Mouse (Mus musculus): Measurements from ENCODE around the gene Prnp. TPM values are rescaled to one million over a fixed set of nuclear protein-coding genes. Genes with fewer than 3 reads are reported as not detected.
A peak's percentile ranks its signal among the peaks of the same experiment; 100 is the strongest.

Gene Prnp
- polyA plus RNA-seq, 1 experiment from 2014 or later, result 50.3 TPM

GRCm38 (mm10) chr2:131881766-131882165 is 28.0 kb upstream of the Prnp start:
- Histone ChIP-seq H3K27ac (replicated peaks; ENCODE audit: low read depth, low read length) (no peak overlapping the region), H3K4me3 (ENCODE audit: low read depth, low read length) (no peak overlapping the region), H3K4me1 (ENCODE audit: control insufficient read depth, insufficient read depth, low read length) (no peaks in the 10 kb centered on the region), H3K9ac (ENCODE audit: low read depth, low read length) (no peak overlapping the region), H3K27me3 (replicated peaks; ENCODE audit: control insufficient read depth, insufficient read depth, low read length) (no peaks in the 10 kb centered on the region), H3K4me2 (ENCODE audit: low read depth, low read length) (no peak overlapping the region), H3K36me3 (ENCODE audit: control insufficient read depth, insufficient read depth, low read length) (no peaks in the 10 kb centered on the region), H3K9me3 (ENCODE audit: control insufficient read depth, low read length) (no peaks in the 10 kb centered on the region)
- DNase-seq (ENCODE audit: low spot score), result no peak
- no peak for ATAC-seq (ENCODE audit: low read depth)
- WGBS, result 48% methylated on average over 4 of the region's 4 CpGs

- Histone ChIP-seq H3K36me3 (ENCODE audit: control insufficient read depth, insufficient read depth, low read length) (no peaks in the 10 kb centered on the region), H3K4me3 (ENCODE audit: low read depth, low read length) (no peak overlapping the region), H3K27ac (replicated peaks; ENCODE audit: low read depth, low read length) (no peak overlapping the region), H3K27me3 (replicated peaks; ENCODE audit: control insufficient read depth, insufficient read depth, low read length) (no peaks in the 10 kb centered on the region), H3K4me1 (ENCODE audit: control insufficient read depth, insufficient read depth, low read length) (no peaks in the 10 kb centered on the region), H3K4me2 (ENCODE audit: low read depth, low read length) (no peak overlapping the region), H3K9me3 (ENCODE audit: control insufficient read depth, low read length) (no peaks in the 10 kb centered on the region), H3K9ac (ENCODE audit: low read depth, low read length) (no peak overlapping the region)
- 76% methylated on average over 2 of the region's 2 CpGs for WGBS
- no peak for ATAC-seq (ENCODE audit: low read depth)
- peak; percentile 16 for DNase-seq (ENCODE audit: low spot score)
Observed at GRCm38 (mm10) chr2:131883136-131883535, 26.6 kb upstream of the Prnp start.

- WGBS, result 79% methylated on average over 6 of the region's 6 CpGs
- Histone ChIP-seq H3K4me3 (ENCODE audit: low read depth, low read length) (no peak overlapping the region), H3K9me3 (ENCODE audit: control insufficient read depth, low read length) (no peaks in the 10 kb centered on the region), H3K4me2 (ENCODE audit: low read depth, low read length) (no peak overlapping the region), H3K9ac (ENCODE audit: low read depth, low read length) (no peak overlapping the region), H3K4me1 (ENCODE audit: control insufficient read depth, insufficient read depth, low read length) (no peaks in the 10 kb centered on the region), H3K27me3 (replicated peaks; ENCODE audit: control insufficient read depth, insufficient read depth, low read length) (no peaks in the 10 kb centered on the region), H3K27ac (replicated peaks; ENCODE audit: low read depth, low read length) (no peak overlapping the region), H3K36me3 (ENCODE audit: control insufficient read depth, insufficient read depth, low read length) (no peaks in the 10 kb centered on the region)
- DNase-seq (ENCODE audit: low spot score), result no peak
- ATAC-seq (ENCODE audit: low read depth), result no peak
Observed at GRCm38 (mm10) chr2:131886503-131887160, 23.1 kb upstream of the Prnp start.

GRCm38 (mm10) chr2:131888233-131888632 is 21.5 kb upstream of the Prnp start:
- Histone ChIP-seq H3K4me3 (ENCODE audit: low read depth, low read length) (no peak overlapping the region), H3K9ac (ENCODE audit: low read depth, low read length) (no peak overlapping the region), H3K27ac (replicated peaks; ENCODE audit: low read depth, low read length) (no peak overlapping the region), H3K27me3 (replicated peaks; ENCODE audit: control insufficient read depth, insufficient read depth, low read length) (no peaks in the 10 kb centered on the region), H3K9me3 (ENCODE audit: control insufficient read depth, low read length) (no peaks in the 10 kb centered on the region), H3K36me3 (ENCODE audit: control insufficient read depth, insufficient read depth, low read length) (no peaks in the 10 kb centered on the region), H3K4me1 (ENCODE audit: control insufficient read depth, insufficient read depth, low read length) (no peaks in the 10 kb centered on the region), H3K4me2 (ENCODE audit: low read depth, low read length) (no peak overlapping the region)
- no peak for ATAC-seq (ENCODE audit: low read depth)
- 68% methylated on average over 7 of the region's 7 CpGs for WGBS
- DNase-seq (ENCODE audit: low spot score), result no peak

- Histone ChIP-seq H3K27me3 (replicated peaks; ENCODE audit: control insufficient read depth, insufficient read depth, low read length) (no peaks in the 10 kb centered on the region), H3K9me3 (ENCODE audit: control insufficient read depth, low read length) (no peaks in the 10 kb centered on the region), H3K9ac (ENCODE audit: low read depth, low read length) (no peak overlapping the region), H3K27ac (replicated peaks; ENCODE audit: low read depth, low read length) (no peak overlapping the region; the same call in 1 of the 2 replicates), H3K36me3 (ENCODE audit: control insufficient read depth, insufficient read depth, low read length) (no peaks in the 10 kb centered on the region), H3K4me3 (ENCODE audit: low read depth, low read length) (no peak overlapping the region), H3K4me2 (ENCODE audit: low read depth, low read length) (no peak overlapping the region), H3K4me1 (ENCODE audit: control insufficient read depth, insufficient read depth, low read length) (no peaks in the 10 kb centered on the region)
- DNase-seq (ENCODE audit: low spot score) (peak; percentile 34), ATAC-seq (ENCODE audit: low read depth) (no peak)
- WGBS, result 30% methylated on average over 5 of the region's 5 CpGs
Observed at GRCm38 (mm10) chr2:131892534-131892933, 17.2 kb upstream of the Prnp start.

- WGBS, result 79% methylated on average over 2 of the region's 2 CpGs
- Histone ChIP-seq H3K27me3 (replicated peaks; ENCODE audit: control insufficient read depth, insufficient read depth, low read length) (no peaks in the 10 kb centered on the region), H3K9ac (ENCODE audit: low read depth, low read length) (no peak overlapping the region), H3K9me3 (ENCODE audit: control insufficient read depth, low read length) (no peaks in the 10 kb centered on the region), H3K36me3 (ENCODE audit: control insufficient read depth, insufficient read depth, low read length) (no peaks in the 10 kb centered on the region), H3K4me2 (ENCODE audit: low read depth, low read length) (no peak overlapping the region), H3K4me1 (ENCODE audit: control insufficient read depth, insufficient read depth, low read length) (no peaks in the 10 kb centered on the region), H3K27ac (replicated peaks; ENCODE audit: low read depth, low read length) (no peak overlapping the region), H3K4me3 (ENCODE audit: low read depth, low read length) (no peak overlapping the region)
- DNase-seq (ENCODE audit: low spot score) (no peak), ATAC-seq (ENCODE audit: low read depth) (no peak)
Observed at GRCm38 (mm10) chr2:131895106-131895505, 14.6 kb upstream of the Prnp start.

GRCm38 (mm10) chr2:131896011-131896410 is 13.7 kb upstream of the Prnp start:
- Histone ChIP-seq H3K9ac (ENCODE audit: low read depth, low read length) (no peak overlapping the region), H3K9me3 (ENCODE audit: control insufficient read depth, low read length) (no peaks in the 10 kb centered on the region), H3K4me2 (ENCODE audit: low read depth, low read length) (no peak overlapping the region), H3K4me1 (ENCODE audit: control insufficient read depth, insufficient read depth, low read length) (no peaks in the 10 kb centered on the region), H3K36me3 (ENCODE audit: control insufficient read depth, insufficient read depth, low read length) (no peaks in the 10 kb centered on the region), H3K27me3 (replicated peaks; ENCODE audit: control insufficient read depth, insufficient read depth, low read length) (no peaks in the 10 kb centered on the region), H3K27ac (replicated peaks; ENCODE audit: low read depth, low read length) (no peak overlapping the region), H3K4me3 (ENCODE audit: low read depth, low read length) (no peak overlapping the region)
- WGBS, result 91% methylated on average over 4 of the region's 4 CpGs
- no peak for DNase-seq (ENCODE audit: low spot score)
- ATAC-seq (ENCODE audit: low read depth), result no peak

GRCm38 (mm10) chr2:131897336-131898109 is 12.2 kb upstream of the Prnp start:
- ATAC-seq (ENCODE audit: low read depth), result no peak
- DNase-seq (ENCODE audit: low spot score), result no peak
- H3K36me3 ChIP-seq (ENCODE audit: control insufficient read depth, insufficient read depth, low read length), result no peaks in the 10 kb centered on the region
- no peak overlapping the region for H3K4me2 ChIP-seq (ENCODE audit: low read depth, low read length)
- no peaks in the 10 kb centered on the region for H3K9me3 ChIP-seq (ENCODE audit: control insufficient read depth, low read length)
- H3K27me3 ChIP-seq (replicated peaks; ENCODE audit: control insufficient read depth, insufficient read depth, low read length), result no peaks in the 10 kb centered on the region
- no peak overlapping the region for H3K4me3 ChIP-seq (ENCODE audit: low read depth, low read length)
- H3K4me1 ChIP-seq (ENCODE audit: control insufficient read depth, insufficient read depth, low read length), result no peaks in the 10 kb centered on the region
- H3K9ac ChIP-seq (ENCODE audit: low read depth, low read length), result no peak overlapping the region
- 88% methylated on average over 12 of the region's 12 CpGs for WGBS
- H3K27ac ChIP-seq (replicated peaks; ENCODE audit: low read depth, low read length), result no peak overlapping the region

- no peak overlapping the region for H3K27ac ChIP-seq (replicated peaks; ENCODE audit: low read depth, low read length)
- H3K36me3 ChIP-seq (ENCODE audit: control insufficient read depth, insufficient read depth, low read length), result no peaks in the 10 kb centered on the region
- ATAC-seq (ENCODE audit: low read depth), result no peak
- no peaks in the 10 kb centered on the region for H3K4me1 ChIP-seq (ENCODE audit: control insufficient read depth, insufficient read depth, low read length)
- WGBS, result 34% methylated on average over 2 of the region's 3 CpGs
- H3K9me3 ChIP-seq (ENCODE audit: control insufficient read depth, low read length), result no peaks in the 10 kb centered on the region
- no peak overlapping the region for H3K9ac ChIP-seq (ENCODE audit: low read depth, low read length)
- no peak for DNase-seq (ENCODE audit: low spot score)
- no peak overlapping the region for H3K4me3 ChIP-seq (ENCODE audit: low read depth, low read length)
- H3K4me2 ChIP-seq (ENCODE audit: low read depth, low read length), result no peak overlapping the region
- no peaks in the 10 kb centered on the region for H3K27me3 ChIP-seq (replicated peaks; ENCODE audit: control insufficient read depth, insufficient read depth, low read length)
Observed at GRCm38 (mm10) chr2:131902423-131902822, 7.3 kb upstream of the Prnp start.
